Mouse (Mus musculus) E14TG2a.4 (cell line): Measurements from ENCODE around the gene Slc25a3.

Experiments used
- CTCF ChIP-seq: conservative IDR thresholded peaks from 2 replicates; pipeline ENCODE4 v1.5.1; 2014; ENCODE audit warnings: low read length
- POU5F1 ChIP-seq: IDR thresholded peaks from 2 replicates; pipeline ENCODE4 v1.6.1; 2014; ENCODE audit warnings: low read length, borderline replicate concordance

GRCm38 (mm10) chr10:91164491-91164890 lies 40.6 kb upstream of the Slc25a3 start:
- TF ChIP-seq CTCF = no peak
- no peak for TF ChIP-seq POU5F1
